Mouse (Mus musculus) ES-E14 (cell line): ENCODE results near the gene Urm1.

ENCODE experiments used
- HCFC1 ChIP-seq: IDR thresholded peaks from 2 replicates; pipeline ENCODE4 v1.6.1; 2012; ENCODE audit warnings: low read length, inconsistent platforms, borderline replicate concordance; ENCODE audit not compliant: insufficient read depth
- MAFK ChIP-seq: IDR thresholded peaks from 2 replicates; pipeline ENCODE4 v1.6.1; 2014; ENCODE audit warnings: mild to moderate bottlenecking, low read depth, low read length, inconsistent platforms; ENCODE audit not compliant: insufficient read depth
- ZNF384 ChIP-seq: IDR thresholded peaks from 2 replicates; pipeline ENCODE4 v1.6.1; 2012; ENCODE audit warnings: low read depth, low read length, inconsistent platforms

GRCm38 (mm10) chr2:29835391-29835899, 15.6 kb downstream of the Urm1 start:
- no peak for TF ChIP-seq HCFC1
- TF ChIP-seq MAFK, result peak; percentile 93
- TF ChIP-seq ZNF384, result no peak
